Comparison of ENCODE assay signal across 26 mouse cellular contexts in the genomic region with DNA sequence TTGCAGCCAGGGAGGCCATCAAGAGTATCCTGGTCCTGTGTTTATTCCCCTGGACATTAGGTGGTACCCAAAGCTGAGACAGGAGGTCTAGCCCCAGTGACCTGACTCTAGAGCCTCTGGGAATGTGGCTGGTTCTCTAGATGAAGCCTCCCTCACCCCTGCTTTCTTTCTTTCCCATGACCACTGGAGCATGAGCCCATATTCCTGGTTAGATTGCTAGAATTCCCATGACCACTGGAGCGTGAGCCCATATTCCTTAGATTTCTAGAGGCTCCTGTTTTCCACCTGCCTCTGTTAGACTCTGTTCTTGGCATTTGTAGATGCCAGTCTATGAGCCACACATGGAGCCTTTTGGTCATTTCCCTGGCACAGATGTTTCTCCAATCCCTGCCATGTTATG. TPM values are rescaled to one million over a fixed set of nuclear protein-coding genes. Genes with fewer than 3 reads are reported as not detected.
DNase-seq lines count a peak whose midpoint lies in the region; ATAC-seq and TF ChIP-seq lines count a peak whose summit lies in the region.
"Had no signal": no experiment of that assay in that cellular context is flagged by ENCODE, and none has a peak within 500 bp of the region (broad histone marks: within the 10 kb centered on the region; RNA-seq: fewer than 3 reads in every experiment).

No protein-coding gene starts in this region.

- no peak for ATAC-seq in hindbrain, postnatal 0 days
- ATAC-seq in hindbrain, embryonic 14.5 days (ENCODE audit: low FRiP score) = no peak
- peak; percentile 39; the same call in 1 of the 2 replicates for ATAC-seq in kidney, embryonic 16.5 days (ENCODE audit: low FRiP score, low TSS enrichment)
- no peak for ATAC-seq in stomach, postnatal 0 days (ENCODE audit: low FRiP score, low TSS enrichment)
- ATAC-seq: CD4-positive, CD25-positive, alpha-beta regulatory T cell, adult 4 months had no signal

- H3K36me3 ChIP-seq in heart, adult 2 months (ENCODE audit: control insufficient read depth, insufficient read depth, low read length) = no peaks in the 10 kb centered on the region
- H3K36me3 ChIP-seq in hindbrain, postnatal 0 days (ENCODE audit: insufficient read depth, low read length) = no peaks in the 10 kb centered on the region
- H3K36me3 ChIP-seq in hindbrain, embryonic 14.5 days (replicated peaks; ENCODE audit: control insufficient read depth, insufficient read depth) = no peaks in the 10 kb centered on the region
- H3K36me3 ChIP-seq in kidney, embryonic 16.5 days (ENCODE audit: insufficient read depth, low read length) = no peaks in the 10 kb centered on the region
- H3K36me3 ChIP-seq in stomach, postnatal 0 days (ENCODE audit: control insufficient read depth, insufficient read depth, low read length) = no peaks in the 10 kb centered on the region
- H3K36me3 ChIP-seq: embryonic facial prominence, embryonic 15.5 days; limb, embryonic 13.5 days; midbrain, embryonic 10.5 days; neural tube, embryonic 12.5 days had no signal

- no peak for TF ChIP-seq CTCF in heart, adult 2 months (IDR thresholded peaks at IDR 0.05)
- no peak for TF ChIP-seq CTCF in hindbrain, postnatal 0 days (IDR thresholded peaks at IDR 0.05; ENCODE audit: low read depth)
- TF ChIP-seq CTCF in stomach, postnatal 0 days (IDR thresholded peaks at IDR 0.05; ENCODE audit: low read depth) = no peak

- WGBS in heart, adult 2 months = 100% methylated on average over 1 of the region's 1 CpGs
- 87% methylated on average over 1 of the region's 1 CpGs for WGBS in hindbrain, postnatal 0 days
- WGBS in hindbrain, embryonic 14.5 days = 77% methylated on average over 1 of the region's 1 CpGs
- 65% methylated on average over 1 of the region's 1 CpGs for WGBS in kidney, embryonic 16.5 days
- WGBS in stomach, postnatal 0 days = 88% methylated on average over 1 of the region's 1 CpGs

- no peaks in the 10 kb centered on the region; the same call in 1 of the 2 replicates for H3K79me2 ChIP-seq in heart, adult 2 months (replicated peaks; ENCODE audit: control insufficient read depth, insufficient read depth, low read length)

- H3K27ac ChIP-seq in heart, adult 2 months = peak overlapping the region; percentile 52
- H3K27ac ChIP-seq in hindbrain, postnatal 0 days = 0 out of 2 replicates have a peak overlapping the region, but pooled peaks have one; percentile 4
- H3K27ac ChIP-seq in hindbrain, embryonic 14.5 days = no peak overlapping the region
- peak overlapping the region; percentile 64 for H3K27ac ChIP-seq in kidney, embryonic 16.5 days (ENCODE audit: low read length)
- no peak overlapping the region for H3K27ac ChIP-seq in stomach, postnatal 0 days (replicated peaks)
- H3K27ac ChIP-seq: embryonic facial prominence, embryonic 15.5 days; limb, embryonic 13.5 days; liver, embryonic 14.5 days; macrophage; midbrain, embryonic 10.5 days; neural tube, embryonic 12.5 days had no signal

- no peak overlapping the region for H3K4me3 ChIP-seq in heart, adult 2 months
- no peak overlapping the region for H3K4me3 ChIP-seq in hindbrain, postnatal 0 days (ENCODE audit: low read length)
- no peak overlapping the region for H3K4me3 ChIP-seq in hindbrain, embryonic 14.5 days (replicated peaks; ENCODE audit: low read length)
- no peak overlapping the region for H3K4me3 ChIP-seq in kidney, embryonic 16.5 days (ENCODE audit: low read length)
- H3K4me3 ChIP-seq in stomach, postnatal 0 days (ENCODE audit: low read depth, low read length) = no peak overlapping the region
- H3K4me3 ChIP-seq: embryonic facial prominence, embryonic 15.5 days; limb, embryonic 13.5 days; midbrain, embryonic 10.5 days; neural tube, embryonic 12.5 days had no signal

- H3K9ac ChIP-seq in heart, adult 2 months (ENCODE audit: low read depth, low read length) = no peak overlapping the region
- no peak overlapping the region for H3K9ac ChIP-seq in hindbrain, postnatal 0 days (replicated peaks; ENCODE audit: low read length)
- H3K9ac ChIP-seq in hindbrain, embryonic 14.5 days = no peak overlapping the region
- no peak overlapping the region for H3K9ac ChIP-seq in kidney, embryonic 16.5 days (replicated peaks; ENCODE audit: low read length)
- H3K9ac ChIP-seq in stomach, postnatal 0 days (ENCODE audit: low read length) = no peak overlapping the region
- H3K9ac ChIP-seq: embryonic facial prominence, embryonic 15.5 days; limb, embryonic 13.5 days; liver, embryonic 14.5 days; neural tube, embryonic 12.5 days had no signal

- H3K9me3 ChIP-seq in hindbrain, postnatal 0 days (ENCODE audit: low read length) = no peaks in the 10 kb centered on the region
- no peaks in the 10 kb centered on the region for H3K9me3 ChIP-seq in hindbrain, embryonic 14.5 days (ENCODE audit: control insufficient read depth, low read length)
- no peaks in the 10 kb centered on the region for H3K9me3 ChIP-seq in kidney, embryonic 16.5 days (ENCODE audit: low read length)
- H3K9me3 ChIP-seq in stomach, postnatal 0 days (ENCODE audit: control insufficient read depth, low read length) = no peaks in the 10 kb centered on the region
- H3K9me3 ChIP-seq: embryonic facial prominence, embryonic 15.5 days; limb, embryonic 13.5 days; midbrain, embryonic 10.5 days; neural tube, embryonic 12.5 days had no signal

- no peak for DNase-seq in heart, adult 2 months
- no peak for DNase-seq in heart, postnatal 25 days (ENCODE audit: low spot score)
- no peak for DNase-seq in hindbrain, postnatal 0 days (ENCODE audit: low spot score)
- no peak for DNase-seq in hindbrain, embryonic 14.5 days (ENCODE audit: low spot score)
- peak; percentile 37 for DNase-seq in Muller cell, postnatal 12 days (ENCODE audit: inconsistent ontology term)
- DNase-seq in stomach, postnatal 0 days (ENCODE audit: low spot score) = no peak
- DNase-seq in urinary bladder, postnatal 36 days (ENCODE audit: low spot score in 2 of 2) = no peak
- DNase-seq: cerebellum, adult 11 months; cerebellum, postnatal 10 days; embryo, embryonic 11 days had no signal

- no peak overlapping the region for H3K4me2 ChIP-seq in hindbrain, postnatal 0 days (ENCODE audit: low read depth, low read length)
- H3K4me2 ChIP-seq in hindbrain, embryonic 14.5 days (replicated peaks) = no peak overlapping the region
- no peak overlapping the region for H3K4me2 ChIP-seq in kidney, embryonic 16.5 days (replicated peaks; ENCODE audit: low read depth, low read length)
- H3K4me2 ChIP-seq in stomach, postnatal 0 days (replicated peaks; ENCODE audit: low read depth) = no peak overlapping the region
- H3K4me2 ChIP-seq: embryonic facial prominence, embryonic 15.5 days; limb, embryonic 13.5 days; neural tube, embryonic 12.5 days had no signal

- H3K27me3 ChIP-seq in heart, adult 2 months (ENCODE audit: control insufficient read depth, insufficient read depth, low read length) = no peaks in the 10 kb centered on the region
- H3K27me3 ChIP-seq in hindbrain, postnatal 0 days (ENCODE audit: insufficient read depth, low read length) = no peaks in the 10 kb centered on the region
- H3K27me3 ChIP-seq in hindbrain, embryonic 14.5 days (ENCODE audit: control insufficient read depth, insufficient read depth, low read length) = no peaks in the 10 kb centered on the region
- no peaks in the 10 kb centered on the region for H3K27me3 ChIP-seq in kidney, embryonic 16.5 days (ENCODE audit: insufficient read depth, low read length)
- no peaks in the 10 kb centered on the region for H3K27me3 ChIP-seq in stomach, postnatal 0 days (ENCODE audit: control insufficient read depth, insufficient read depth, low read length)
- H3K27me3 ChIP-seq: embryonic facial prominence, embryonic 15.5 days; limb, embryonic 13.5 days; neural tube, embryonic 12.5 days had no signal

- intact Hi-C loops in heart, adult 2 months (cut with DNase I) = no loop called here
- intact Hi-C loops in heart, postnatal 25 days (cut with DNase I) = no loop called here

- no peak for TF ChIP-seq EP300 in heart, adult 2 months (IDR thresholded peaks at IDR 0.05; ENCODE audit: insufficient read depth, low read depth, low read length)
- no peak for TF ChIP-seq EP300 in stomach, postnatal 0 days (optimal IDR thresholded peaks at IDR 0.05)

- peaks cover 20% of the 10 kb centered on the region for H3K4me1 ChIP-seq in heart, adult 2 months (ENCODE audit: control insufficient read depth, insufficient read depth, low read length)
- H3K4me1 ChIP-seq in hindbrain, postnatal 0 days (ENCODE audit: insufficient read depth, low read length) = peaks cover 8% of the 10 kb centered on the region; the same call in 1 of the 2 replicates
- H3K4me1 ChIP-seq in hindbrain, embryonic 14.5 days (replicated peaks; ENCODE audit: control insufficient read depth, insufficient read depth, low read length) = no peaks in the 10 kb centered on the region
- H3K4me1 ChIP-seq in kidney, embryonic 16.5 days (ENCODE audit: insufficient read depth, low read length) = peaks cover 26% of the 10 kb centered on the region
- H3K4me1 ChIP-seq in stomach, postnatal 0 days (replicated peaks; ENCODE audit: control insufficient read depth, insufficient read depth) = no peaks in the 10 kb centered on the region

- no peak for TF ChIP-seq POLR2A in heart, adult 2 months (IDR thresholded peaks at IDR 0.05; ENCODE audit: insufficient read depth, low read depth, low read length)

RNA-seq across cellular contexts. Expression of gene Acot7, which starts 24.5 kb away (rescaled TPM):
- 10 to 100 TPM; 58.1 to 64.8 TPM for total RNA-seq in heart, adult 2 months (2021)
- polyA plus RNA-seq in heart, adult 2 months (2012; rRNA removed) = 51.7 and 65.0 TPM in 2 replicates
- 10 to 100 TPM; 53.4 to 58.8 TPM for total RNA-seq in heart, postnatal 25 days (2021)
- total RNA-seq in hindbrain, postnatal 0 days (2014; rRNA removed) = 249 and 259 TPM in 2 replicates
- polyA plus RNA-seq in hindbrain, postnatal 0 days (2015; fragmentation: Nextera tagmentation; extraction: Ambion mirVana) = 455 and 488 TPM in 2 replicates
- 352 and 396 TPM in 2 replicates for polyA plus RNA-seq in hindbrain, embryonic 14.5 days (2014; fragmentation: Nextera tagmentation; extraction: Ambion mirVana)
- 75.1 and 76.4 TPM in 2 replicates for polyA plus RNA-seq in kidney, embryonic 16.5 days (2015; fragmentation: Nextera tagmentation; extraction: Ambion mirVana)
- polyA plus RNA-seq in stomach, postnatal 0 days (2015; fragmentation: Nextera tagmentation; extraction: Ambion mirVana) = 51.7 and 55.0 TPM in 2 replicates

RNA-seq across cellular contexts. Expression of gene Hes2, which starts 43.8 kb away (rescaled TPM):
- total RNA-seq in heart, adult 2 months (2021) = not detected
- not detected in 2 replicates for polyA plus RNA-seq in heart, adult 2 months (2012; rRNA removed)
- total RNA-seq in heart, postnatal 25 days (2021) = not detected
- total RNA-seq in hindbrain, postnatal 0 days (2014; rRNA removed) = not detected in 2 replicates
- polyA plus RNA-seq in hindbrain, postnatal 0 days (2015; fragmentation: Nextera tagmentation; extraction: Ambion mirVana) = not detected in 2 replicates
- not detected in 2 replicates for polyA plus RNA-seq in hindbrain, embryonic 14.5 days (2014; fragmentation: Nextera tagmentation; extraction: Ambion mirVana)
- polyA plus RNA-seq in kidney, embryonic 16.5 days (2015; fragmentation: Nextera tagmentation; extraction: Ambion mirVana) = 0.14 and 0.57 TPM in 2 replicates
- polyA plus RNA-seq in stomach, postnatal 0 days (2015; fragmentation: Nextera tagmentation; extraction: Ambion mirVana) = 0.52 and 0.87 TPM in 2 replicates
- total RNA-seq: adrenal gland, postnatal 14 days; gastrocnemius, adult 18-20 months; gastrocnemius, postnatal 4 days; hematopoietic stem cell, adult 5-6 weeks; layer of hippocampus, postnatal 10 days; left cerebral cortex, postnatal 10 days; monocyte, adult 5-6 weeks had no signal
- polyA plus RNA-seq: activated CD4-positive, CD25-positive, alpha-beta regulatory T cell, adult 4 months; CD4-positive, CD25-positive, alpha-beta regulatory T cell, adult 4 months; limb, embryonic 13.5 days had no signal

RNA-seq across cellular contexts. Expression of gene Espn, which starts 50.2 kb away (rescaled TPM):
- total RNA-seq in heart, adult 2 months (2021) = 1 to 10 TPM; 2.4 to 2.5 TPM
- polyA plus RNA-seq in heart, adult 2 months (2012; rRNA removed) = 2.7 and 3.2 TPM in 2 replicates
- 1 to 10 TPM; 1.7 to 2.2 TPM for total RNA-seq in heart, postnatal 25 days (2021)
- total RNA-seq in hindbrain, postnatal 0 days (2014; rRNA removed) = 0.47 and 1.4 TPM in 2 replicates
- polyA plus RNA-seq in hindbrain, postnatal 0 days (2015; fragmentation: Nextera tagmentation; extraction: Ambion mirVana) = 0.71 and 0.79 TPM in 2 replicates
- 0.25 and 0.40 TPM in 2 replicates for polyA plus RNA-seq in hindbrain, embryonic 14.5 days (2014; fragmentation: Nextera tagmentation; extraction: Ambion mirVana)
- polyA plus RNA-seq in kidney, embryonic 16.5 days (2015; fragmentation: Nextera tagmentation; extraction: Ambion mirVana) = 22.2 and 30.6 TPM in 2 replicates
- 13.8 and 14.4 TPM in 2 replicates for polyA plus RNA-seq in stomach, postnatal 0 days (2015; fragmentation: Nextera tagmentation; extraction: Ambion mirVana)

Comparison
In these comparisons a context has a peak if more than half of its experiments do, and no peak if none do; other contexts are left out.
1. H3K27ac ChIP-seq: peak in heart, adult 2 months (single experiment), hindbrain, postnatal 0 days (single experiment) and kidney, embryonic 16.5 days (single experiment); none in hindbrain, embryonic 14.5 days (single experiment) and stomach, postnatal 0 days (single experiment).